Mouse (Mus musculus) layer of hippocampus, adult 18-20 months (tissue): ENCODE results near the gene Srrt. TPM values are rescaled to one million over a fixed set of nuclear protein-coding genes. Genes with fewer than 3 reads are reported as not detected.

ENCODE experiments used
- DNase-seq, 2 experiments: peaks; one replicate each; pipeline ENCODE4 v3.0.0; 2022; ENCODE audit warnings: low spot score in 2 of 2
- total RNA-seq, 2 experiments: library from RNA; stranded (reverse); gene quantifications; 2 replicates each; pipeline ENCODE4 v1.2.3; 2021

The Srrt gene
- total RNA-seq, 2 experiments from 2014 or later, result 202 to 234 TPM

- no peak for DNase-seq
Measured at GRCm38 (mm10) chr5:137338663-137339289, 31.3 kb upstream of the Srrt start.

GRCm38 (mm10) chr5:137338256-137338655 is 30.8 kb upstream of the Srrt start:
- DNase-seq, result peak; percentile 88 to 94

- no peak for DNase-seq
Measured at GRCm38 (mm10) chr5:137337190-137337589, 29.7 kb upstream of the Srrt start.

GRCm38 (mm10) chr5:137335066-137335465 is 27.6 kb upstream of the Srrt start:
- DNase-seq, result no peak

GRCm38 (mm10) chr5:137334317-137334716 is 26.8 kb upstream of the Srrt start:
- no peak for DNase-seq

- peak; percentile 87 to 95 for DNase-seq
Measured at GRCm38 (mm10) chr5:137333512-137334174, 26.2 kb upstream of the Srrt start, which contains the start of gene Slc12a9. Gene Slc12a9, minus strand, starts transcription at chr5:137333597.

- no peak for DNase-seq
Measured at GRCm38 (mm10) chr5:137332857-137333511, 25.5 kb upstream of the Srrt start.

- DNase-seq, result no peak
Measured at GRCm38 (mm10) chr5:137330910-137331309, 23.4 kb upstream of the Srrt start.

- no peak for DNase-seq
Measured at GRCm38 (mm10) chr5:137320996-137321395, 13.5 kb upstream of the Srrt start.

- no peak for DNase-seq
Measured at GRCm38 (mm10) chr5:137318570-137318969, 11.1 kb upstream of the Srrt start.

- DNase-seq, result no peak
Measured at GRCm38 (mm10) chr5:137317361-137317760, 9.9 kb upstream of the Srrt start.

- DNase-seq, result no peak
Measured at GRCm38 (mm10) chr5:137315084-137315903, 7.8 kb upstream of the Srrt start.

GRCm38 (mm10) chr5:137314193-137315083 is 7.0 kb upstream of the Srrt start, which contains the start of gene Trip6:
Gene Trip6, minus strand, starts transcription at chr5:137314404.
- DNase-seq, result peak in 1 of 2 experiments; percentile 54

- DNase-seq, result no peak
Measured at GRCm38 (mm10) chr5:137313466-137314192, 6.2 kb upstream of the Srrt start.

- DNase-seq, result no peak
Measured at GRCm38 (mm10) chr5:137308356-137308755, 882 bp upstream of the Srrt start.

GRCm38 (mm10) chr5:137306439-137307005 is 952 bp downstream of the Srrt start:
- no peak for DNase-seq

GRCm38 (mm10) chr5:137305822-137306221 is 1.7 kb downstream of the Srrt start:
- DNase-seq, result no peak

GRCm38 (mm10) chr5:137304816-137305215 is 2.7 kb downstream of the Srrt start:
- DNase-seq, result no peak

- DNase-seq, result no peak
Measured at GRCm38 (mm10) chr5:137304165-137304564, 3.3 kb downstream of the Srrt start.
